Mouse (Mus musculus): ENCODE results near the gene Mettl16. TPM values are rescaled to one million over a fixed set of nuclear protein-coding genes. Genes with fewer than 3 reads are reported as not detected.

Gene Mettl16
- polyA plus RNA-seq (2015; fragmentation: Nextera tagmentation; extraction: Ambion mirVana) = 13.4 and 13.9 TPM in 2 replicates

- Histone ChIP-seq H3K4me1 (replicated peaks; ENCODE audit: control insufficient read depth, insufficient read depth) (no peaks in the 10 kb centered on the region), H3K4me3 (ENCODE audit: low read depth, low read length) (peak within 1 kb of the TSS; percentile 61), H3K4me2 (replicated peaks; ENCODE audit: low read depth) (peak within 1 kb of the TSS; percentile 62), H3K27me3 (ENCODE audit: control insufficient read depth, insufficient read depth, low read length) (no peaks in the 10 kb centered on the region), H3K27ac (replicated peaks) (peak within 1 kb of the TSS; percentile 91), H3K9ac (ENCODE audit: low read length) (peak within 1 kb of the TSS; percentile 78), H3K36me3 (ENCODE audit: control insufficient read depth, insufficient read depth, low read length) (0 out of 2 replicates have a peak, but pooled peaks cover 4% of the 10 kb centered on the region), H3K9me3 (ENCODE audit: control insufficient read depth, low read length) (no peaks in the 10 kb centered on the region)
- WGBS = under 1% methylated on average over 43 of the region's 43 CpGs
- TF ChIP-seq CTCF (IDR thresholded peaks at IDR 0.05; ENCODE audit: low read depth) (no peak), EP300 (optimal IDR thresholded peaks at IDR 0.05) (peak; percentile 99)
- ATAC-seq (ENCODE audit: low FRiP score, low TSS enrichment) = peak; percentile 98
- DNase-seq (ENCODE audit: low spot score) = peak; percentile 93
Observed at GRCm38 (mm10) chr11:74770595-74771207, at the start of gene Mettl16. Mettl16 (plus strand) TSS chr11:74770830.

DNA sequence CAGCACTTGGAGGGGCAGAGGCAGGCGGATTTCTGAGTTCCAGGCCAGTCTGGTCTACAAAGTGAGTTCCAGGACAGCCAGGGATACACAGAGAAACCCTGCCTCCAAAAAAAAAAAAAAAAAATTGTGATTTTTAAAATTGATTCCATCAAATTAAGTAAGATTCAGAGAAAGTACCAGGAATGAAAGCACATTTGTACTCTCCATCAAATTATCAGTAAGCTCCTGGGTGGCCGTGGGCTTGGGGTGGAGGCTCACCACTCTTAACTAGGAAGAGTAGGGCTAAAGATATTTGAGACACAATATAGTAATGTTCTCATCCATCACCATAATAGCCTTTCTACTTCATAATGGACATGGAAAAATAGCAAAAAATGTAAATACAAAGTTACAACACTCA, 49.5 kb upstream of the Mettl16 start:
- H3K9ac ChIP-seq (ENCODE audit: low read length) = no peak overlapping the region
- no peak overlapping the region for H3K27ac ChIP-seq (replicated peaks)
- H3K4me1 ChIP-seq (replicated peaks; ENCODE audit: control insufficient read depth, insufficient read depth) = no peaks in the 10 kb centered on the region; the same call in 1 of the 2 replicates
- no peaks in the 10 kb centered on the region for H3K9me3 ChIP-seq (ENCODE audit: control insufficient read depth, low read length)
- H3K4me2 ChIP-seq (replicated peaks; ENCODE audit: low read depth) = no peak overlapping the region; the same call in 1 of the 2 replicates
- ATAC-seq (ENCODE audit: low FRiP score, low TSS enrichment) (no peak), DNase-seq (ENCODE audit: low spot score) (no peak)
- no peaks in the 10 kb centered on the region for H3K27me3 ChIP-seq (ENCODE audit: control insufficient read depth, insufficient read depth, low read length)
- 32% methylated on average over 2 of the region's 2 CpGs for WGBS
- TF ChIP-seq CTCF (IDR thresholded peaks at IDR 0.05; ENCODE audit: low read depth) (no peak), EP300 (optimal IDR thresholded peaks at IDR 0.05) (no peak)
- H3K36me3 ChIP-seq (ENCODE audit: control insufficient read depth, insufficient read depth, low read length) = no peaks in the 10 kb centered on the region
- H3K4me3 ChIP-seq (ENCODE audit: low read depth, low read length) = no peak overlapping the region

DNA sequence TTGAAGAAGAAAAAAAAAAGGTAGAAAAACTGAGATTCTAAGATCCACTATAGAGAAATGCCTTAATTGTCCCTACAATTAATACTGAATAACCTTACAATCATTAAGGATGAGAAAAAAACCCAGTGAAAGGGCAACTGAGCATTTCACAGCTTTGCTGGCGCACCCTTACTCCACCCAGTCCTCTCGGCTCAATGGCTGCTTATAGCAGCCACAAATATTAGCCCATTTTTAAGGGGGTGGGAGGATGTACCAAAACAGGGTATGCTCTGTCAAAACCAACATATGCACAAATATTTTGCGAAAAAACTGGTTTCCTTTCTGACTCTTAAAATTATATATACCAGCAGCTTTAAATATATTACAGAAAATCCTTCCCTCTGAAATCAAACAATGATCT, 48.7 kb upstream of the Mettl16 start:
- Histone ChIP-seq H3K4me3 (ENCODE audit: low read depth, low read length) (0 out of 2 replicates have a peak overlapping the region, but pooled peaks have one; percentile 6), H3K27me3 (ENCODE audit: control insufficient read depth, insufficient read depth, low read length) (no peaks in the 10 kb centered on the region), H3K4me1 (replicated peaks; ENCODE audit: control insufficient read depth, insufficient read depth) (no peaks in the 10 kb centered on the region; the same call in 1 of the 2 replicates), H3K36me3 (ENCODE audit: control insufficient read depth, insufficient read depth, low read length) (no peaks in the 10 kb centered on the region), H3K9ac (ENCODE audit: low read length) (no peak overlapping the region), H3K4me2 (replicated peaks; ENCODE audit: low read depth) (peak overlapping the region; percentile 43), H3K27ac (replicated peaks) (no peak overlapping the region), H3K9me3 (ENCODE audit: control insufficient read depth, low read length) (no peaks in the 10 kb centered on the region)
- TF ChIP-seq EP300 (optimal IDR thresholded peaks at IDR 0.05) (no peak), CTCF (IDR thresholded peaks at IDR 0.05; ENCODE audit: low read depth) (no peak)
- no peak for DNase-seq (ENCODE audit: low spot score)
- no peak for ATAC-seq (ENCODE audit: low FRiP score, low TSS enrichment)
- WGBS = 35% methylated on average over 3 of the region's 3 CpGs

GRCm38 (mm10) chr11:74723357-74724234, 47.0 kb upstream of the Mettl16 start:
- H3K36me3 ChIP-seq (ENCODE audit: control insufficient read depth, insufficient read depth, low read length) = no peaks in the 10 kb centered on the region
- H3K4me3 ChIP-seq (ENCODE audit: low read depth, low read length) = peak overlapping the region; percentile 94
- H3K27ac ChIP-seq (replicated peaks) = peak overlapping the region; percentile 100
- H3K4me1 ChIP-seq (replicated peaks; ENCODE audit: control insufficient read depth, insufficient read depth) = no peaks in the 10 kb centered on the region; the same call in 1 of the 2 replicates
- peak overlapping the region; percentile 75 for H3K4me2 ChIP-seq (replicated peaks; ENCODE audit: low read depth)
- TF ChIP-seq EP300 (optimal IDR thresholded peaks at IDR 0.05) = peak; percentile 50
- no peak for TF ChIP-seq CTCF (IDR thresholded peaks at IDR 0.05; ENCODE audit: low read depth)
- H3K27me3 ChIP-seq (ENCODE audit: control insufficient read depth, insufficient read depth, low read length) = no peaks in the 10 kb centered on the region
- no peaks in the 10 kb centered on the region for H3K9me3 ChIP-seq (ENCODE audit: control insufficient read depth, low read length)
- peak overlapping the region; percentile 96 for H3K9ac ChIP-seq (ENCODE audit: low read length)
- DNase-seq (ENCODE audit: low spot score) = peak; percentile 92
- peak; percentile 85 for ATAC-seq (ENCODE audit: low FRiP score, low TSS enrichment)
- WGBS = under 1% methylated on average over 36 of the region's 75 CpGs

GRCm38 (mm10) chr11:74724235-74724791, 46.3 kb upstream of the Mettl16 start, which contains the start of gene Pafah1b1:
Pafah1b1 (minus strand) TSS chr11:74724670.
- peak within 1 kb of the TSS; percentile 100 for H3K27ac ChIP-seq (replicated peaks)
- no peaks in the 10 kb centered on the region; the same call in 1 of the 2 replicates for H3K4me1 ChIP-seq (replicated peaks; ENCODE audit: control insufficient read depth, insufficient read depth)
- WGBS = 0% methylated on average over 32 of the region's 56 CpGs
- H3K27me3 ChIP-seq (ENCODE audit: control insufficient read depth, insufficient read depth, low read length) = no peaks in the 10 kb centered on the region
- ATAC-seq (ENCODE audit: low FRiP score, low TSS enrichment) (peak; percentile 99), DNase-seq (ENCODE audit: low spot score) (peak; percentile 97)
- H3K36me3 ChIP-seq (ENCODE audit: control insufficient read depth, insufficient read depth, low read length) = no peaks in the 10 kb centered on the region
- H3K4me3 ChIP-seq (ENCODE audit: low read depth, low read length) = peak within 1 kb of the TSS; percentile 94
- peak within 1 kb of the TSS; percentile 96 for H3K9ac ChIP-seq (ENCODE audit: low read length)
- no peaks in the 10 kb centered on the region for H3K9me3 ChIP-seq (ENCODE audit: control insufficient read depth, low read length)
- H3K4me2 ChIP-seq (replicated peaks; ENCODE audit: low read depth) = peak within 1 kb of the TSS; percentile 75
- peak; percentile 56 for TF ChIP-seq CTCF (IDR thresholded peaks at IDR 0.05; ENCODE audit: low read depth)
- TF ChIP-seq EP300 (optimal IDR thresholded peaks at IDR 0.05) = no peak

Data from stomach, postnatal 0 days (tissue).